Mouse (Mus musculus): ENCODE measurements around the gene Cd44.

- no peak for TF ChIP-seq POLR2A (IDR thresholded peaks at IDR 0.05; ENCODE audit: control insufficient read depth, low read depth, low read length)
- no peak for TF ChIP-seq CTCF (IDR thresholded peaks at IDR 0.05; ENCODE audit: control insufficient read depth, insufficient read depth, insufficient replicate concordance, low read depth, low read length)
Measured at GRCm38 (mm10) chr2:102768267-102768666, 133.2 kb downstream of the Cd44 start.
